Mouse (Mus musculus) heart, adult 2 months (tissue): ENCODE results near the gene Fbxw8. TPM values are rescaled to one million over a fixed set of nuclear protein-coding genes. Genes with fewer than 3 reads are reported as not detected.

Source experiments
- DNase-seq, 2 experiments: peaks; one replicate each; pipeline ENCODE4 v3.0.0; 2021
- H3K27ac ChIP-seq: fragments of 200-600 bp; 2 replicates; pipeline ENCODE4 v1.8.1; 2022
- H3K27me3 ChIP-seq: fragments of 200-500 bp; 2 replicates; pipeline ENCODE4 v1.6.1; 2012; ENCODE audit warnings: mild to moderate bottlenecking, low read length, inconsistent platforms, mixed read lengths; ENCODE audit not compliant: control insufficient read depth, insufficient read depth
- H3K36me3 ChIP-seq: fragments of 200-500 bp; 2 replicates; pipeline ENCODE4 v1.6.1; 2012; ENCODE audit warnings: low read length, inconsistent platforms; ENCODE audit not compliant: control insufficient read depth, insufficient read depth
- H3K4me1 ChIP-seq: fragments of 200-500 bp; 2 replicates; pipeline ENCODE4 v1.6.1; 2011; ENCODE audit warnings: low read length; ENCODE audit not compliant: control insufficient read depth, insufficient read depth
- H3K4me3 ChIP-seq: fragments of 200-600 bp; 2 replicates; pipeline ENCODE4 v1.8.1; 2022
- H3K79me2 ChIP-seq: fragments of 200-500 bp; replicated peaks from 2 replicates; pipeline ENCODE4 v1.6.1; 2012; ENCODE audit warnings: mild to moderate bottlenecking, inconsistent platforms, low read length, moderate library complexity, mixed read lengths; ENCODE audit not compliant: control insufficient read depth, insufficient read depth
- H3K9ac ChIP-seq: fragments of 200-500 bp; 2 replicates; pipeline ENCODE4 v1.6.1; 2012; ENCODE audit warnings: low read depth, mild to moderate bottlenecking, control low read depth, inconsistent platforms, low read length, mixed read lengths
- CTCF ChIP-seq: fragments of 200-600 bp; IDR thresholded peaks from 2 replicates; pipeline ENCODE4 v1.8.1; 2022; ENCODE audit warnings: antibody characterized with exemption, mild to moderate bottlenecking, moderate library complexity
- EP300 ChIP-seq: fragments of 200-500 bp; IDR thresholded peaks from 2 replicates; pipeline ENCODE4 v1.6.1; 2011; ENCODE audit warnings: low read depth, low read length, control low read depth; ENCODE audit not compliant: insufficient read depth
- POLR2A ChIP-seq: fragments of 200-500 bp; IDR thresholded peaks from 2 replicates; pipeline ENCODE4 v1.6.1; 2011; ENCODE audit warnings: mild to moderate bottlenecking, low read depth, low read length, control low read depth; ENCODE audit not compliant: insufficient read depth
- WGBS: fragments of 180-500 bp; shearing (Covaris S2); methylation state at CpG from one replicate; pipeline ENCODE4 v1.1.7; 2018; 5-methylcytosine and 5-hydroxymethylcytosine counted together
- intact Hi-C: fragments of 180-260 bp; cut with DNase I; formaldehyde crosslinking; loops from one replicate; pipeline ENCODE4 v1.15.1; 2025
- polyA plus RNA-seq: library from polyadenylated mRNA; depleted of rRNA; stranded (reverse); fragments of >200 nt; gene quantifications from 2 replicates; pipeline ENCODE4 v1.2.3, GENCODE M21; 2012
- total RNA-seq, 2 experiments: library from RNA; stranded (reverse); gene quantifications; 2 replicates each; pipeline ENCODE4 v1.2.3; 2021

Fbxw8 gene
- total and polyA plus RNA-seq, 3 experiments, result 35.1 to 39.2 (median 36.8) TPM

- DNase-seq, result no peak
- H3K27me3 ChIP-seq, result peaks cover 21% of the 10 kb centered on the region
Measured at GRCm38 (mm10) chr5:118171665-118172064, 16.4 kb upstream of the Fbxw8 start.

GRCm38 (mm10) chr5:118170888-118171529 is 15.7 kb upstream of the Fbxw8 start:
- TF ChIP-seq POLR2A, result no peak
- peak; percentile 46 for TF ChIP-seq CTCF
- no peak for TF ChIP-seq EP300
- Histone ChIP-seq H3K36me3 (no peaks in the 10 kb centered on the region), H3K4me3 (no peak overlapping the region; the same call in 1 of the 2 replicates), H3K9ac (no peak overlapping the region), H3K27me3 (peaks cover 21% of the 10 kb centered on the region), H3K4me1 (peaks cover 4% of the 10 kb centered on the region; the same call in 1 of the 2 replicates), H3K79me2 (no peaks in the 10 kb centered on the region), H3K27ac (no peak overlapping the region)
- intact Hi-C loops, result loop anchor here (5.0 kb wide), 1 partner anchor 71 kb away; no protein-coding TSS in a partner anchor
- under 1% methylated on average over 25 of the region's 25 CpGs for WGBS
- peak; percentile 26 to 43 for DNase-seq

More at GRCm38 (mm10) chr5:118171665-118172064, 16.4 kb upstream of the Fbxw8 start:
- Histone ChIP-seq H3K4me1 (peaks cover 4% of the 10 kb centered on the region; the same call in 1 of the 2 replicates), H3K36me3 (no peaks in the 10 kb centered on the region), H3K9ac (peak overlapping the region; percentile 29; the same call in 1 of the 2 replicates), H3K79me2 (no peaks in the 10 kb centered on the region), H3K27ac (no peak overlapping the region), H3K4me3 (peak overlapping the region; percentile 49)
- intact Hi-C loops, result loop anchor here (5.0 kb wide), 1 partner anchor 71 kb away; no protein-coding TSS in a partner anchor
- 1% methylated on average over 36 of the region's 36 CpGs for WGBS
- no peak for TF ChIP-seq EP300
- TF ChIP-seq CTCF, result no peak
- no peak for TF ChIP-seq POLR2A

GRCm38 (mm10) chr5:118169222-118170221 is 14.3 kb upstream of the Fbxw8 start:
- no peak for TF ChIP-seq EP300
- TF ChIP-seq CTCF, result peak; percentile 26
- TF ChIP-seq POLR2A, result no peak
- peak overlapping the region; percentile 46 for H3K4me3 ChIP-seq
- H3K36me3 ChIP-seq, result no peaks in the 10 kb centered on the region
- intact Hi-C loops, result loop anchor here (5.0 kb wide), 1 partner anchor 73 kb away; no protein-coding TSS in a partner anchor
- peak overlapping the region; percentile 58 for H3K9ac ChIP-seq
- no peaks in the 10 kb centered on the region for H3K79me2 ChIP-seq
- H3K27ac ChIP-seq, result no peak overlapping the region
- H3K27me3 ChIP-seq, result peaks cover 20% of the 10 kb centered on the region
- 6% methylated on average over 115 of the region's 117 CpGs for WGBS
- peak; percentile 21 to 47 for DNase-seq
- H3K4me1 ChIP-seq, result peaks cover 4% of the 10 kb centered on the region; the same call in 1 of the 2 replicates

GRCm38 (mm10) chr5:118167561-118167995 is 12.3 kb upstream of the Fbxw8 start:
- intact Hi-C loops, result no loop called here

GRCm38 (mm10) chr5:118165462-118165861 is 10.2 kb upstream of the Fbxw8 start:
- TF ChIP-seq EP300, result no peak
- TF ChIP-seq POLR2A, result no peak
- peak; percentile 66 for TF ChIP-seq CTCF
- Histone ChIP-seq H3K36me3 (no peaks in the 10 kb centered on the region), H3K9ac (no peak overlapping the region), H3K79me2 (no peaks in the 10 kb centered on the region), H3K27me3 (peaks cover 8% of the 10 kb centered on the region), H3K27ac (no peak overlapping the region), H3K4me3 (no peak overlapping the region), H3K4me1 (no peaks in the 10 kb centered on the region)
- DNase-seq, result no peak
- intact Hi-C loops, result no loop called here

More at GRCm38 (mm10) chr5:118167561-118167995, 12.3 kb upstream of the Fbxw8 start:
- Histone ChIP-seq H3K4me3 (no peak overlapping the region), H3K27ac (no peak overlapping the region), H3K4me1 (peaks cover 4% of the 10 kb centered on the region; the same call in 1 of the 2 replicates), H3K79me2 (no peaks in the 10 kb centered on the region), H3K36me3 (no peaks in the 10 kb centered on the region), H3K27me3 (peaks cover 17% of the 10 kb centered on the region), H3K9ac (no peak overlapping the region)
- no peak for TF ChIP-seq CTCF
- no peak for TF ChIP-seq POLR2A
- no peak for TF ChIP-seq EP300
- WGBS, result 75% methylated on average over 8 of the region's 8 CpGs
- DNase-seq, result no peak
